Mouse (Mus musculus) heart, postnatal 10 days (tissue): ENCODE data around the gene Zfp422. TPM values are rescaled to one million over a fixed set of nuclear protein-coding genes. Genes with fewer than 3 reads are reported as not detected.
A peak's percentile ranks its signal among the peaks of the same experiment; 100 is the strongest.

Experiments
- DNase-seq, 2 experiments: peaks; one replicate each; pipeline ENCODE4 v3.0.0; 2021
- intact Hi-C: fragments of 180-260 bp; cut with DNase I; formaldehyde crosslinking; loops from one replicate; pipeline ENCODE4 v1.15.1; 2025
- total RNA-seq, 2 experiments: library from RNA; stranded (reverse); gene quantifications; 2 replicates each; pipeline ENCODE4 v1.2.3; 2021

The Zfp422 gene
- 10 to 100 TPM; 33.9 to 38.5 TPM for total RNA-seq

DNA sequence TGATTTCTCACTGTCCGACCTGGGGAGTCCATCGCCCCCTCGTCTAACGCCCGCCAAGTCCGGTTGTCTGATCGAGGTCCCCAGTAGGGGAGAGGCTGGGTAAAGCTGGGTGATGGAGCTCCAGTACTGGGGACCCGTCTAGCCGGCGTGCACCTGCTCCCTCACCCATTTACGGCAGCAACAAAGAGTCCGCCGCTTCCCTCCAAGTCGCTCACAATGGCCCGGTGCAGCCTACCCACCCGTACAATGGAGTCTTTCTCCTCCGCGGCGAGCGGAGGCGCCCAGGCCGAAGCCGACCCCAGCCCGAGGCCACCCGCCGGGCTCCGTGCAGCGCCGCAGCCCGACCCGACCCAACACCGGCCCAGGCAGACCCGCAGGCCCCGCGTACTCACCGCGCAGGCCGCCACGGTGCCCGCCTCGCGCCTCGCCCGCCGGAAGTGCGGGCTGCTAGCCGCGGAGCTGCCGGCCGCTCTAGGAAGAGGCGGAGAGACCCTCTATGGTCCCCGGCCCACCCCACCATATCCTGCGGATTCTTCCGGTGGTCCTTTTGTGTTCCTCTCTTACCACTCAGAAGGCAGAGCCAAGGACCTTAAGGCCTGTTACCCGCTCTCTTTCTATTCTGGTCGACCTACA, at the start of gene Zfp422:
Gene Zfp422, minus strand, starts transcription at position 461 of the 633 bp plus-strand sequence.
- intact Hi-C loops = no loop called here
- DNase-seq = peak; percentile 77 to 78

DNA sequence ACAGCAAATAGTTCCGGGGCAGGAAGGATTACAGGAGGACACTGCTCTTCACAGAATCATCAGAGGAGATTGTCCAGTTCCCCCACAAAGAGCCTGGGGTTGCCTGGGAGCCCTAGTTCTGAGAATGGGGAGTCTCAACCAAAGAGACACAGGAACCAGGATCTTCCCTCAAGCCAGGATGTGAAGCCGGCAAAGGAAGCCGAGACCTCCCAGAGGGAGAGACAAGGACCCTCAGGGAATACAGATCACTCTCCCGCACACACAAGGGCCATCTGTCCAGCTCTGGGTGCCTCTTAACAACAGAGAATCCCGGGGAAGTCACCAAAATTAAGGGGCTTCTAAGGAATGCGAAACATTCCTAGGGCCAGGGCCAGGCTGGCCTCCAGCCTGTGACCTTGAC, 48.5 kb upstream of the Zfp422 start:
- DNase-seq = no peak
- intact Hi-C loops = no loop called here

DNA sequence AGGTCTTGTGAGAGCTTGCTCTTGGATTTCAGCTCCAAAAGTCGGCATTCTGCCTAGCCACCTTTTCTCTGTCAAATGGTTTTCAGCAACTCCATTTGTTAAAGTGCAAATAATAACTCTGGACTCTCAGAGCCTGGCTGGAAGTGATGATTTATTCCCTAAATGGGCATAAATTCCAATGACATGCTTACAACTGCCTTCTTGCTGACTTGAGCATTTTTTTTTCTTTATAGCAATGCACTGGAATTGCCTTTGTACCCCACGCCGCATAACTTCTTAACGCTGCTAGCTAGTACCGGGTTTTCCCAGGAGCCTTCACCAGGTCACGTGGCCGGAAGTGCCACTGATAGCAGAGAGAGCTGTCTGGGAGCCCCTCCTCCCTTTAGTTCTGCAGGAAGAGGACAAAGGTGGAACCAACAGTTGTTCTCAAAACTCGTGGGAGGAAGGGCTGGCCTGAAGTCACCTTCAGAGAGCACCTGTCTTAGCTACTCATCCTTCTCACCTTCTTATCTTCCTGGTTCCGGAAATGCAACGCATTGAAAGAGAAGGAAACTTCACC, 47.6 kb upstream of the Zfp422 start:
- DNase-seq = peak in 1 of 2 experiments; percentile 57
- intact Hi-C loops = no loop called here

DNA sequence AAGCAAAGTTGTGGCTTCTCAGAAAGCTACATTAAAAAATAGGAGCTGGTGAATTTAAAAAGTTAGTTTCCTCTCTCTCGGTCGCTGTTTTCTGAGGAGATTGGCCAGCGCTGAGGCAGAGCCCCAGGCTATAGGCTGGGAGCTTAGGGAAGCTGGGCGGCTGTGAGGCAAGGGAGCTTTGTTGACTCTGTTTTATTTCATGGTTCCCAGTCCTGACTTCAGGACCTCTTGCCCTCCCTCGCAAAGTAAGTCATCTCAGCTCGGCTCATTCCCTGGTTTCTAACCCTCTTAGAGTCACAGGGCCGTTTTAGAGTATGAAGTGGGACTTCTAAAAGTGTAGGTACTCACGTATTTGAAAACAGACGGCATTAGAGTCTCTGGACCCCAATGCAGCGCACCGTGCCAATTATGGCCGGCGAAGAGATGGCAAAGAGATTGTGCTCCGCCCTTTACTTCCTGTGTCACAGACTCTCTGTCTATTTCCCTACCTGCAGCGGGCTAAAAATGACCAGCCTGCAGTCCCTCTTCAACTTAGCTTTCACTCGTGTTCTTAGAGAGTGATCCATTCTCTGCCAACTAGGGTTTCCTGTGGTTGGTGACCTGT, 45.6 kb upstream of the Zfp422 start:
- intact Hi-C loops = no loop called here
- no peak for DNase-seq

DNA sequence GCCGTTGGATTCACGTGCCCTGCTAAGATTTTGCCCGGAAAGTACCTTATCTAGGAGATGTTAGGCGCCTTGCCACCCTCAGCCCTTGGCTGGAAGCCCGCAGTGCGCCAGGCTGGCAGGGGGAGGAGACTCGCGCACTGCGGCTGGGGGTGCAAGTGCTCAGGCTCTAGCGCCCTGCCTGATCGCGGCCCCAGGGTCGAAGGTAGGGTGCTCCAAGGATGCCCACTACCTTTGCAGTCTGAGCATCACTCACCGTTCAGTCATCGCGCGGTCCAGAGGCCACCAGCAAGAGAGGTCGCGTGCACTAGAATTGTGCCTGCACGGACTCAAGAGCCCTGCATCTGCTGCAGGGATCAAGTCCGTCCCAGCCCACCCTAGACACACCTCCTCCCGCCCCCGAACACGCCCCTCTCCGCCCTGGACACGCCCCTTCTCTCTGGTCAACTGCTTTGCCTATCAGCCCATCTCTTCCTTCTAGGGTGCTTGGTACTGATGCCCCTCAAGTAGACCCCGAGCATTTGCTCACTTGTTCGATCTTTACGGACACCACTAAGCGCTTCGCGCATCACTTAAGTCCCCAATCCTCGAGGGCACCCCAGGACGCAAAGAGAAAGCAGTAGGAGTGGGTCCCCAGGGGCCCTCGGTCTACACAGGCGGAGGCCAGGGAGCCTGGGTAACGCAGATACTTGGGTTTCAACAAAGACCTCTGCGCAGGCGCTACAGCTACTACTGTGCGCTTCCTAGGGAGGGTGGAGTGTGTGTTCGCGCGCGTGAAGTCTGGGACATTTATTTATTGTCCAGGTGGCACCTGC, 44.9 kb upstream of the Zfp422 start, which contains the start of gene Rassf4:
Gene Rassf4, minus strand, starts transcription at position 482 of the 812 bp plus-strand sequence.
- DNase-seq = peak; percentile 84 to 88
- intact Hi-C loops = no loop called here

DNA sequence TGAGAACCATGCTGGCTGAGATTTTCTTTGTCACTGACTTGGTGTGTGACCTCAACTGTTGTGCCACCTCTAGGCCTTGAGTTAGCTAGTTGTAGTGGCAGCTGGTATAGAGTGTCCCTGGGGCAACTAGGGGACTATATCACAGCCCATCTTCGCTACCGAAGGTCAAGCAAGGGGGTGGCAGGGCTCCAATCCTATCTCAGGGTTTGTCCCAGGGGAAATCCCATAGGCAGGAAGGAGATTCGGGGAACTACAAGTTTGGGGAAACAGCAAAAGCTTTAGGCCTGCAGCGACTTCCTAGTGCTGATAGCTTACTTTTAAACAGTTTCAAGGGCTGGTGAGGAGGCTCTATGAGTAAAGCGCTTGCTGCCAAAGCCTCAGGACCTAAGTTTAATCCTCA, 43.5 kb upstream of the Zfp422 start:
- DNase-seq = peak in 1 of 2 experiments; percentile 30
- intact Hi-C loops = no loop called here

DNA sequence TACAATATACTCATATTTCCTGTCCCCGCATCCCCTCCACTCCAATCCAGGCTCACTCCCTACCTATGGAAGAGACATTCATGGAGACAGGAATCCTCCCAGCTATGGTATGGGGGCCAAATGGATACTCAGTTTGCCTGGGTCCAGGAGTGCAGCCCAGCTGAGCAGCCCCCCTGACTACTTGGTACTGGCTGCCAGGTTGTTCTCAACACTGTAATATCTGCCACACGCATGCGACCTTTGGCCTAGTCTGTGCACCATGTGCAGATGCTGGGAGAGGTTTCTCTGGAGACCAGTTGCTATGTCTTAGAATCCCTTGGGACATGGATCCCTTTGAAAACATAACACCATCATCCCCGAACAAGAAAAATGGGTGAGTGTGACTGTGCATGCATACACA, 43.0 kb upstream of the Zfp422 start:
- intact Hi-C loops = no loop called here
- no peak for DNase-seq

DNA sequence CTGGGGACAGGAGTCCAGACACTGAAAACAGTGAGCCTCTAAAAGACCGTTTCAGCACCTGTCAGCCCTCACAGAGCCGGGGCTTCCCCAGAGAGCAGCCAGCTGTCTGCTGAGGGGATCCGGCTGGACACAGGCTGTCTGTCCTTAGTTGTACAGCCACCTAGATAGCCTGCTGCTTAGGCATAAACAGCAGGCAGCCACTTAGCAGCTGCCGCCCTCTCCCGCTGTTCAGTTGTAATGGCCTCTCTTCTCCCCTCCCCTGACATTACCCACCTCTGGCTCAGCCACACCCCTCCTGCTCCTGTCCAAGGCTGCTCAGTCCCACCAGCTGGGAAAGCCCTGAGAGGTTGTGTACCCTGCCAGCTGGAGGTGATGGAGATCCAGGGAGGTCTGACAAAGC, 42.2 kb upstream of the Zfp422 start:
- peak; percentile 61 to 71 for DNase-seq

DNA sequence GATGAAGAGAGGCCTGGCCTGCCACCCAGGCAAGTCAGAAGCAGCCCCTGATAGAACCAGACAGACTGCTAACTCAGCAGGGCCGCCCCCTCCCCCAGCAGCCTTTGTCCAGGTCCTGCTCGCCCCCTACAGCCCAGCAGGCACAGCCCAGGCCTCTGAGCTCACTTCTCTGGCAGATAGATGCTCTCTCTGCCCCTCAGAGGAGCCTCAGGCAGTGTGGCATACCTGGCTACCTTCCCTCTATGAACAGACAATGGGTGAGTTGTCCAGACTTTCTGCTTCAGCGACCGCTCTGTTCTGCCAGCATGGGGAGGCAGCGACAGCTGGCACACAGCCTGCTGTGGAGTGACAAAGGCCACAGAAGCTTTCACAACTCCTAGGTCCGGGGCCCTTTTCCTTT, 41.3 kb upstream of the Zfp422 start:
- intact Hi-C loops = no loop called here
- peak in 1 of 2 experiments; percentile 46 for DNase-seq

More for the DNA sequence above, 42.2 kb upstream of the Zfp422 start:
- intact Hi-C loops = no loop called here

DNA sequence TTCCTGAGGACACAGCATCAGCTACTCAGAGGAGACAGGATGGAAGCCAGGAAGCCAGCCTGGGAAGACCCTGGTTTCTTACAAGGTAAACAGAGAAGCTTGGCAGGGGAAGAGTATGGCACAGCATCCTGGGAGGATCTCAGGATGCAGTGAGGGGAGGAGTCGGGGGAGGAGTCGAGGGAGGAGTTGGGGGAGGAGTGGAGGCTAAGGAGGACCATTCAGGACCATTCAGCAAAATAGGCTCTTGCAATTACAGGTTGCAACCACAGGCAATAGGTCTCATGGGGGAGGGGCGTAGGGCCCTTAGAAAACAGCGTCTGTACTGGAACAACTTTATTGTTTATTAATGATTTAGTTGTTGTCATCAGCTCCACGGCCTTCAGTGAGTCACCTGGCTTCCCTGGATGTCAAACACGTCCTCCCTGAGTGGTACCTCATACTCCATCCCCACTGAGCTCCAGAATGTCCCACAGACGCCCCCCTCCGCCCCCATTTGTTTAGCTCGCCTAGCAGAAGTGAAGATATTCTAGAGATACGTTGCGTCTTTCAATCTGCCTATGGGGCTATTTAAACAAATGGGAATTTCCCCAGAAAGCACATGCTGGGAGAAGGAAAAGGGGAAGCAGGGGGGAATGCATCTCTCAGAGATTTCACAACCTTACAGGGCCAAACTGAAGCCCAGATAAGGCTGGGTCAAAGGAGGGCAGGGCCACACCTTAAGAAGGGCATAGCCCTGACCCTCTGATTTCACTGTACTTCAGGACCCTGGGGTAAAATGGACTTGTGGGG, 40.1 kb upstream of the Zfp422 start:
- intact Hi-C loops = no loop called here
- DNase-seq = no peak

DNA sequence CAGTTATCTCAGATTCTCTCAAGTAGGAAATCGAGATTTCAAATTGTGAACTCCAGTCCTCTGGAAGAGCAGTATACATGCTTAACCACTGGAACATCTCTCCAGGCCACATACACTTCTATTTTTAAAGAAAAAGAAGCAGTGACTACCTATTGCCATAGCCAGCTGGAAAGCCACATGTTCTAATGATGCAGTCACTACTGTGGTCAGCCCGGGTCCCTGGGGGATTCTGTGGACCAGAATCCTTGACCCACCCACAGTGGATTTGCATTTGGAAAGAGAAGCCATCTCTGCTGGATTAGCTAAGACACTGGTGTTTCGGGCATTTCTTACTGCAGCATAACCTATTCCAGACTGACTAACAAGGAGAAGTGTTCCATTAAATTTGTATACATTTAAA, 38.6 kb upstream of the Zfp422 start:
- intact Hi-C loops = no loop called here
- no peak for DNase-seq

DNA sequence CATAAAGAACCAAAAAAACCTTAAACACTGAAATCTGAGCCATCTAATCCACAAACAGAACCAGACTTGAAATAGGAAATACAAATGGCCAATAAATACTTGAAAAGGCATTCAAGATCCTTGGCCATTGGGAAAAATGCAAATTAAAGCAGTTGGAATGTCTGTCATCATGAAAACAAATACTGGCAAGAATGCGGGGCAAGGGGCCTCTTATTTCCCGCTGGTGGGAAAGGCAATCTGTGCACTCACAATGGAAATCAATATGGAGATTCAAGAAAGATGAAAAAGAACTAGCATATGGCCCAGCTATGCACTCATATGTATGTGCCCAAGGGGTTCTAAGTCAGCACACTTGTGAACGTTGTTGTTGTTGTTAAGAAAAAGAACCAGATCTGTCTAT, 38.1 kb upstream of the Zfp422 start:
- DNase-seq = no peak
- intact Hi-C loops = no loop called here

DNA sequence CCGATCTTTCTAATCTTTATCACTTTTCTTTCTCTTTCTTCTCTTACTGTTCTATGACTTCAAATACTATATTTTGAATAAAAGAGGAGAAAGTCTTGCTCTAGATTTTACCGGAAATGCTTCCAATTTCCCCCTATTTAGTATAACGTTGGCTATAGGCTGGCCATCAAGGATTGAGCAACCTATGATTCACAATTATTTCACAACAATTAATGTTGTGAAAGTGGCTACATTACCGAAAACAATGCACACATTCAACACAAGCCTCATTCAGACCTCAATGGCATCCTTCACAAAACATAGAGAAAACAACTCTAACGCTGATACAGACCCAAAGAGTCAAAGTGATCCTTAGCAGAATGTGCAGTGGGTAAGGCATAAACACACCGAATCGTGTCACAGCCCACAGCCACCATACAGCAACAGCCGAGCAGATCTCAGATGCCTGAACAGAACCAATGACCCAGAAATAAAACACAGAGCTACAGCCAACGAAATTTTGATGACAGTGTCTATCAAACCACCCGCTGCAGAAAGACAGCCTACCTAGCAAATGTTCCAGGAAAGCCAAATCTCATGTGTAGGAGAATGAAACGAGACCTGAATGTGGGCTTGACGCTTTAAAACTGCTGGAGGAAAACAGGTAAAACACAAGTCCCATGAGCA, 37.4 kb upstream of the Zfp422 start:
- intact Hi-C loops = no loop called here
- DNase-seq = no peak

DNA sequence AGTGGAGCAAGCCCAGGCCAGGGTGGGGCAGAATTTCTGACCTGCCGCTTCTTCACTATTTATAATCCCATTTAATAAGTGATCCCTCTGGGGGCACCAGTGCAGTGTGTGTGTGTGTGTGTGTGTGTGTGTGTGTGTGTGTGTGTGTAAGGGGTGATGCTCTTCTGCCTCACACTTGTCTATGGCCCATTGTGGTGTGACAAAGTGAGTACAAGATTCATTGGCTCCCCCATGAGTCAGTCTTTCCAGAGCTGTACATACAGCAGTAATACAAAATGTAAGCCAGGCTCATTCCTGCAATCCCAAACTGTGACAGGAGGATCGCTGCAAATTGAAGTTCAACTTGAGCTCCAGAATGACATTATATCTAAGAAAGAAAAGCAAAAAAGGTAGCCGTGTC, 36.0 kb upstream of the Zfp422 start:
- intact Hi-C loops = no loop called here
- DNase-seq = no peak

DNA sequence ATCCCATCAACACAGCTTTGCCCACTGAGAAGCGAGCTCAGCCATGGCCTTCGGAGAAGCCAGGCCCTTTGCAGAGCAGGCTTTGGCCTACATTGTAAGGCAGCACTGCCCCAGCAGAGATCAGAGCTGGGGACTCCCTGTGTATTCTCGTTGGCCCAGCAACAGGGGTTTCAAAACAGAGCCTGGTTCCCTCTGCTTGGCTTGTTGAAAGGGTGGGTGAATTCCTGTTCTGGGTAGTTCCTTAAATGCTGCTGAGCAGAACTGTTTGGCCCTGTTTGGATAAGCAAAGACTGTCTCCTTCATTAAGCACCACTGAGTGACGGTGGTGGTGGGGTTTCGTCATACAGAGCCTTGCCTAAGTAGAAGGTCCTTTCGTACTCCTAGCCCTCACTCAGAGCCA, 35.2 kb upstream of the Zfp422 start:
- DNase-seq = no peak
- intact Hi-C loops = no loop called here

DNA sequence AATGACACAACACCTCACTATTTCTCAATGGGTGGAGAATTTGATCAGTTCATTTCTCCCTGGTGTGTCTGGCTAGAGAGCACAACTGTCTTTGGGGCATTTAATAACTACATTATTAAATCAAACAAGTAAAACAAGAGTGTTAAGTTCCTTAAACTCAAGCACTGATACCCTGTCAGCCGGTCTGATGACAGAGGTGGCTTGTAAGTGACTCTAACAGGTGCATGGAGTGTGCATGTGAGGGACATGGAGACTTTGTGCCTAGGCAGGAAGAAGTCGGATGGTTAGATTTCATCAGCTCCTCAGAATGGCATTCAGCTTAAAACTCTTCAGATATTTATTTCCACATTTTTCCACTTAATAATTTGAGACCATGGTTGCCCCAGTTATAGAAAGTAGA, 34.6 kb upstream of the Zfp422 start:
- no peak for DNase-seq
- intact Hi-C loops = no loop called here

DNA sequence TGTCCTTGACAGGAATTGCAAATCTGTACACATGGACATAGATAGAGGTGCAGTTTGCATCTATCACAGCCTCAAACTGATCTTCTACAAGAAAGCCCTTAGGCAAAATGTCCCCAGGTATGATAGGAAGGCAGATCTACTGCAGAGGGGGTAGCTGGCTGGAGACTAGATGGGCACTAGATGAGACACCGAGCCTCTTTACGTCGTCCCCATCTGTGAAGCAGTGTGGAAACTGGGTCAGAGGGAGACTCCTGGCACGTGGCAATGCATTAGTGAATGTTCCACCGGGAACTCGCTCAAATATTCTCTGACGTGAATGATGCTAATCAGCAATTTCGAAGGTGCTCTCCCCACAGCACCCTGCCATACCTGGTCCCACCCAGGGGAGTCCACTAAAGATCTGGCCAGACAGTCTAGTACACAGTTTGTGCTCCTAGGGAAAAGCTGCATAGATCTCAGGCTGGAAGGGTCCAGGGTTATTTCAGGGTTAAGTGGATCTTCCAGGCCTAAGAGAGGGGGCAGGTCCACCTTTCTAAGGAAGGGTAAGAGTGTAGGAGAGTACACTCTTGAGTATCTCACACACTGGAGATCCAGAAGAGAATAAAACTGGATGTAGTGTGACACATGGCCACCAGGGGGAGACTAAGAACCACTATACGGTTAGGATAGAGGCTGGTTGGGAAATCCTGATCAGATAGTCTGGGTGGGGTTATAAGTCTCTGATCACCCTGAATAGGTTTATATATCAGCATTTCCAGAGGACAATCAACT, 25.1 kb upstream of the Zfp422 start:
- peak; percentile 65 to 81 for DNase-seq
- intact Hi-C loops = loop anchor here (1.0 to 10.0 kb wide), 5 partner anchors 37 to 1171 kb away; partner anchors contain the start of gene Cxcl12

DNA sequence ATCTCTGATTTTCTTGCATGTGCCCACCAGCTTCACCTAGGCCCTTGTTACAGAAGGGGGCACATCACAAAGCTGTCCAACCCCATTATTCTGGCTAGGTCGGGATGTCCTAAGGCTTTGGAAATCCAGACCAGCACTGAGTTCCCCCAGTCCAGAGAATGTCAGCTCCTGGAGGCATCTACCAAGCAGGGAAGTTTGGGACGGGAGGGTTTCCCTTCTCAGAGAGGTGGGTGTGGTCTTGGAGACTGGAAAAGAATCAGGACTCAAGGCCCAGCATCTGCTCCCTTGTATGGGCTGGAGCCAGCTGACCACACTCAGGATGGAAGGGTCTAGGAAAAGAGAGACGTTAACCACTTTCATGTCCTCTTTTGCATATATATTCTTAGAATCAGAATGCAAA, 24.4 kb upstream of the Zfp422 start:
- no peak for DNase-seq
- intact Hi-C loops = loop anchor here (5.0 to 10.0 kb wide), 3 partner anchors 36 to 512 kb away; partner anchors contain the start of gene Cxcl12
